Mouse (Mus musculus) ES-Bruce4 (cell line): Measurements from ENCODE around the gene Yy2. TPM values are rescaled to one million over a fixed set of nuclear protein-coding genes. Genes with fewer than 3 reads are reported as not detected.

Experiments
- H3K27ac ChIP-seq: 2 replicates; pipeline ENCODE4 v1.5.1; 2012; ENCODE audit warnings: low read length, inconsistent platforms; ENCODE audit not compliant: insufficient read depth
- H3K27me3 ChIP-seq: 2 replicates; pipeline ENCODE4 v1.6.1; 2012; ENCODE audit warnings: mild to moderate bottlenecking, low read length, inconsistent platforms; ENCODE audit not compliant: control insufficient read depth, poor library complexity, insufficient read depth, severe bottlenecking
- H3K36me3 ChIP-seq: 2 replicates; pipeline ENCODE4 v1.6.1; 2012; ENCODE audit warnings: inconsistent platforms, mild to moderate bottlenecking, low read length, moderate library complexity; ENCODE audit not compliant: control insufficient read depth, poor library complexity, insufficient read depth, severe bottlenecking
- H3K4me1 ChIP-seq: one replicate; pipeline ENCODE4 v1.8.1; 2011; ENCODE audit warnings: low read length; ENCODE audit not compliant: control insufficient read depth, insufficient read depth
- H3K4me3 ChIP-seq: 2 replicates; pipeline ENCODE4 v1.5.1; 2011; ENCODE audit warnings: low read depth, mild to moderate bottlenecking, low read length
- H3K9ac ChIP-seq: 2 replicates; pipeline ENCODE4 v1.6.1; 2012; ENCODE audit warnings: low read depth, mild to moderate bottlenecking, inconsistent platforms; ENCODE audit not compliant: poor library complexity, severe bottlenecking
- H3K9me3 ChIP-seq: replicated peaks from 2 replicates; pipeline ENCODE4 v1.6.1; 2012; ENCODE audit warnings: mild to moderate bottlenecking, low read length, inconsistent platforms; ENCODE audit not compliant: control insufficient read depth, poor library complexity, insufficient read depth, severe bottlenecking
- CTCF ChIP-seq: IDR thresholded peaks from one replicate; pipeline ENCODE4 v1.8.1; 2011; ENCODE audit warnings: low read depth, low read length
- EP300 ChIP-seq: IDR thresholded peaks from 2 replicates; pipeline ENCODE4 v1.6.1; 2011; ENCODE audit warnings: low read depth, low read length; ENCODE audit not compliant: insufficient read depth
- polyA plus RNA-seq: library from polyadenylated mRNA; stranded (reverse); fragments of >200 nt; gene quantifications from 2 replicates; pipeline ENCODE4 v1.2.4, GENCODE M21; 2011; ENCODE audit warnings: low read depth; ENCODE audit not compliant: missing spikeins, insufficient read depth, insufficient read length

The Yy2 gene
- polyA plus RNA-seq, 1 experiment: 4.4 TPM

DNA sequence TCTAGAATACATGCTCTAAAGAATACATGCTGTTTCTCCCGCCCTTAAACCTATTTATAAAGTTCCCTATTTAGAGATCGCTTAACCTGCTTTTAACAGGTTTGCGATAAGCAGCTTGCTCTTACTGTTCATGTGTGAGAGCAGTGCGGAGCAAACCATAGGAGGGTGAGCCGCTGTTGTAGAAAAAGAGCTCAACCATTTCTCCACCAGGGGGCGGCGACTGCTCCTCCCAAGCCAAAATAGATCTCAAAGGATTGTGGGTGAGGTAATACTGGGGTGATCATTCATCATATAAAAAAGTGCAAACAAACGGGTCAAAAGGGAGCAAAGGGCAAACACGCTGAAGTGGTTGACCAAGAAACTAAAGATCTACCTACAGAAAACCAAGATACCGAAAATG, 5.0 kb downstream of the Yy2 start:
- Histone ChIP-seq H3K36me3 (no peaks in the 10 kb centered on the region), H3K4me1 (no peaks in the 10 kb centered on the region), H3K4me3 (no peak overlapping the region), H3K9me3 (no peaks in the 10 kb centered on the region), H3K27me3 (no peaks in the 10 kb centered on the region), H3K27ac (no peak overlapping the region), H3K9ac (no peak overlapping the region)
- TF ChIP-seq CTCF (peak; percentile 33), EP300 (no peak)

DNA sequence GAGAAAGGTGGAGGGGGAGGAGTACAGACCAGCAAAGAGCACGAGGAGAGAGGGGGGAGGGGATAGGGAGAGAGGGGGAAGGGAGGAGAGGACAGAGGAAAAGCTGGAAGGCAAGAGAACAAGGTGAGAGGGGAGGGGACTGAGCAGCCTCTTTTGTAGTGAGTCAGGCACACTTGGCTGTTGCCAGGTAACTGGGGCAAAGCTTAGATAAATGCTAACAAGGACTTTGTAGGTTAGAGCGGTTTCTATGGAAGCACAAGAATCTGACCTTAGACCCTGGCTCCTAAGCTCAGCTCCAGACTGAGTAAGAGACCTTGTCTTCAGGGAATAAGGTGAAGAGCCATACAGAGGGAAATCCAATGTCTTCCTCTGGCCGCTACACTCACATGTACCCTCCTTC, 21.7 kb downstream of the Yy2 start:
- H3K4me3 ChIP-seq: no peak overlapping the region
- no peaks in the 10 kb centered on the region for H3K4me1 ChIP-seq
- no peak overlapping the region; the same call in 1 of the 2 replicates for H3K27ac ChIP-seq

More for the DNA sequence above, 21.7 kb downstream of the Yy2 start:
- H3K9ac ChIP-seq: no peak overlapping the region
- no peaks in the 10 kb centered on the region for H3K9me3 ChIP-seq
- H3K36me3 ChIP-seq: no peaks in the 10 kb centered on the region
- TF ChIP-seq CTCF (no peak), EP300 (peak; percentile 76)
- H3K27me3 ChIP-seq: no peaks in the 10 kb centered on the region

Other genes with a start within 250 kb of the Yy2 start
- 0.11 and 0.39 TPM in 2 replicates for gene Phex, start 153.7 kb downstream of the Yy2 start, polyA plus RNA-seq
- gene Sms, start 76.7 kb downstream of the Yy2 start, polyA plus RNA-seq: 95.5 and 98.7 TPM in 2 replicates
- gene Mbtps2, start 29.7 kb upstream of the Yy2 start, polyA plus RNA-seq: 56.4 and 59.8 TPM in 2 replicates
- gene Smpx, start 129.9 kb upstream of the Yy2 start, polyA plus RNA-seq: not detected in 2 replicates
- gene Klhl34, start 249.4 kb upstream of the Yy2 start, polyA plus RNA-seq: not detected in 2 replicates